Mouse (Mus musculus) ES-E14 (cell line): ENCODE measurements at regions not wholly inside any gene's neighbourhood (a gene's known extent, or its start where the extent isn't known, plus 50 kb on each side); places are given as distances from the start of the nearest gene placed in this dataset.

Experiments
- HCFC1 ChIP-seq: IDR thresholded peaks from 2 replicates; pipeline ENCODE4 v1.6.1; 2012; ENCODE audit warnings: low read length, inconsistent platforms, borderline replicate concordance; ENCODE audit not compliant: insufficient read depth
- ZNF384 ChIP-seq: IDR thresholded peaks from 2 replicates; pipeline ENCODE4 v1.6.1; 2012; ENCODE audit warnings: low read depth, low read length, inconsistent platforms

GRCm38 (mm10) chr3:53727737-53728136 is 70.6 kb upstream of the Frem2 start:
- no peak for TF ChIP-seq HCFC1
- TF ChIP-seq ZNF384: no peak
